Comparison of ENCODE assay signal across 9 mouse cellular contexts in the genomic region with DNA sequence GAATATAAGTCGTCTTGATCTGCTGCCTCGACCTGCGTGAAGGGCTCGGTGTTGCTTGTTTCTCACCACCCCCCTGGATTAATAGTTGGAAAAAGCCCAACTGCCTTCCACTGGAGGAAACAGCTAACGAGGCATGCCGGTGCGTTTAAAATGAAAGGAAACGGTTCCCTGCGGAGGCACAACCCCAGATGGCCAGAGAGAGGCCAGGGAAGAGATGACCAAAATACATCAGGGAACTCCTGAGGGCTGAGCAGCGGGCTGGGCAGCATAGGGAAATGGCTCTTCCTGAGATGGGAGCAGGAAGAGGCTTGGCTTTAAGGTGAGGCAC.
DNase-seq lines count a peak whose midpoint lies in the region; ATAC-seq and TF ChIP-seq lines count a peak whose summit lies in the region.
"Had no signal": no experiment of that assay in that cellular context is flagged by ENCODE, and none has a peak within 500 bp of the region (broad histone marks: within the 10 kb centered on the region; RNA-seq: fewer than 3 reads in every experiment).

No protein-coding gene starts in this region.

- no peak overlapping the region for H3K4me3 ChIP-seq in lung, postnatal 0 days (ENCODE audit: low read depth, low read length)
- no peak overlapping the region for H3K4me3 ChIP-seq in embryonic facial prominence, embryonic 14.5 days (ENCODE audit: low read depth, low read length)
- H3K4me3 ChIP-seq in hindbrain, embryonic 15.5 days, result no peak overlapping the region
- no peak overlapping the region for H3K4me3 ChIP-seq in neural tube, embryonic 13.5 days

- H3K9ac ChIP-seq in lung, postnatal 0 days (replicated peaks; ENCODE audit: low read depth), result no peak overlapping the region
- no peak overlapping the region for H3K9ac ChIP-seq in embryonic facial prominence, embryonic 14.5 days (ENCODE audit: low read depth, low read length)
- no peak overlapping the region for H3K9ac ChIP-seq in hindbrain, embryonic 15.5 days
- no peak overlapping the region for H3K9ac ChIP-seq in neural tube, embryonic 13.5 days

- H3K9me3 ChIP-seq in lung, postnatal 0 days (ENCODE audit: low read length), result no peaks in the 10 kb centered on the region
- no peaks in the 10 kb centered on the region for H3K9me3 ChIP-seq in embryonic facial prominence, embryonic 14.5 days (ENCODE audit: control insufficient read depth, low read length)
- no peaks in the 10 kb centered on the region for H3K9me3 ChIP-seq in hindbrain, embryonic 15.5 days
- H3K9me3 ChIP-seq in neural tube, embryonic 13.5 days, result no peaks in the 10 kb centered on the region

- H3K27me3 ChIP-seq in lung, postnatal 0 days (replicated peaks; ENCODE audit: insufficient read depth, low read length), result no peaks in the 10 kb centered on the region
- no peaks in the 10 kb centered on the region for H3K27me3 ChIP-seq in embryonic facial prominence, embryonic 14.5 days (replicated peaks; ENCODE audit: control insufficient read depth, insufficient read depth, low read length)
- no peaks in the 10 kb centered on the region for H3K27me3 ChIP-seq in hindbrain, embryonic 15.5 days
- no peaks in the 10 kb centered on the region for H3K27me3 ChIP-seq in neural tube, embryonic 13.5 days

- 46% methylated on average over 10 of the region's 10 CpGs for WGBS in lung, postnatal 0 days
- 39% methylated on average over 10 of the region's 10 CpGs for WGBS in embryonic facial prominence, embryonic 14.5 days
- 21% methylated on average over 10 of the region's 10 CpGs for WGBS in hindbrain, embryonic 15.5 days
- 22% methylated on average over 10 of the region's 10 CpGs for WGBS in neural tube, embryonic 13.5 days

- no peak overlapping the region for H3K27ac ChIP-seq in lung, postnatal 0 days (ENCODE audit: low read length)
- no peak overlapping the region for H3K27ac ChIP-seq in embryonic facial prominence, embryonic 14.5 days (replicated peaks; ENCODE audit: low read depth, low read length)
- H3K27ac ChIP-seq in hindbrain, embryonic 15.5 days (replicated peaks), result no peak overlapping the region
- peak overlapping the region; percentile 38; the same call in 1 of the 2 replicates for H3K27ac ChIP-seq in neural tube, embryonic 13.5 days (replicated peaks)

- no peak for TF ChIP-seq CTCF in lung, postnatal 0 days (IDR thresholded peaks at IDR 0.05)

- H3K4me1 ChIP-seq in lung, postnatal 0 days (ENCODE audit: insufficient read depth, low read depth, low read length), result no peaks in the 10 kb centered on the region
- H3K4me1 ChIP-seq in embryonic facial prominence, embryonic 14.5 days (ENCODE audit: control insufficient read depth, insufficient read depth, low read length), result peaks cover 22% of the 10 kb centered on the region
- peaks cover 13% of the 10 kb centered on the region for H3K4me1 ChIP-seq in hindbrain, embryonic 15.5 days (replicated peaks)
- peaks cover 31% of the 10 kb centered on the region for H3K4me1 ChIP-seq in neural tube, embryonic 13.5 days (replicated peaks)

- H3K36me3 ChIP-seq in lung, postnatal 0 days (ENCODE audit: insufficient read depth, low read length), result no peaks in the 10 kb centered on the region
- no peaks in the 10 kb centered on the region for H3K36me3 ChIP-seq in embryonic facial prominence, embryonic 14.5 days (ENCODE audit: control insufficient read depth, insufficient read depth, low read length)
- H3K36me3 ChIP-seq in hindbrain, embryonic 15.5 days, result no peaks in the 10 kb centered on the region
- no peaks in the 10 kb centered on the region for H3K36me3 ChIP-seq in neural tube, embryonic 13.5 days

- no peak for DNase-seq in lung, postnatal 0 days (ENCODE audit: low spot score)
- DNase-seq in lung, postnatal 10 days, result no peak
- DNase-seq in embryonic facial prominence, embryonic 14.5 days (ENCODE audit: low spot score), result peak; percentile 55
- no peak for DNase-seq in adrenal gland, postnatal 25 days
- no peak for DNase-seq in ovary, adult 18-20 months (ENCODE audit: low spot score)
- DNase-seq in adrenal gland, adult 8-10 months, result no peak
- DNase-seq: thymus, postnatal 4 days had no signal

- ATAC-seq in lung, postnatal 0 days, result no peak
- ATAC-seq in embryonic facial prominence, embryonic 14.5 days (ENCODE audit: low read depth), result no peak
- peak; percentile 32; the same call in 1 of the 2 replicates for ATAC-seq in hindbrain, embryonic 15.5 days (ENCODE audit: low FRiP score, low read depth)
- ATAC-seq in neural tube, embryonic 13.5 days (ENCODE audit: low read depth), result no peak

- peak overlapping the region; percentile 19; the same call in 1 of the 2 replicates for H3K4me2 ChIP-seq in lung, postnatal 0 days (replicated peaks; ENCODE audit: low read depth, low read length)
- no peak overlapping the region for H3K4me2 ChIP-seq in embryonic facial prominence, embryonic 14.5 days (ENCODE audit: low read depth, low read length)
- no peak overlapping the region for H3K4me2 ChIP-seq in hindbrain, embryonic 15.5 days
- H3K4me2 ChIP-seq in neural tube, embryonic 13.5 days, result no peak overlapping the region

- no peak for TF ChIP-seq EP300 in lung, postnatal 0 days (IDR thresholded peaks at IDR 0.05)
